Mouse (Mus musculus): ENCODE data around the gene Lpar3. TPM values are rescaled to one million over a fixed set of nuclear protein-coding genes. Genes with fewer than 3 reads are reported as not detected.

The Lpar3 gene
- polyA plus RNA-seq, 1 experiment = not detected

- no peak overlapping the region for H3K4me3 ChIP-seq (replicated peaks)
- H3K4me1 ChIP-seq = no peaks in the 10 kb centered on the region
- peaks cover 19% of the 10 kb centered on the region for H3K27me3 ChIP-seq (replicated peaks)
- TF ChIP-seq FLI1 (IDR thresholded peaks at IDR 0.05; ENCODE audit: low read length) (no peak), GATA1 (IDR thresholded peaks at IDR 0.05; ENCODE audit: borderline replicate concordance, low read length) (no peak)
- no peaks in the 10 kb centered on the region for H3K36me3 ChIP-seq (replicated peaks; ENCODE audit: low read length)
- no peaks in the 10 kb centered on the region for H3K9me3 ChIP-seq
Measured at GRCm38 (mm10) chr3:146268024-146268801, 47.5 kb downstream of the Lpar3 start.

- no peak for TF ChIP-seq GATA1 (IDR thresholded peaks at IDR 0.05; ENCODE audit: borderline replicate concordance, low read length)
- TF ChIP-seq FLI1 (IDR thresholded peaks at IDR 0.05; ENCODE audit: low read length) = no peak
- Histone ChIP-seq H3K4me3 (replicated peaks) (no peak overlapping the region), H3K9me3 (no peaks in the 10 kb centered on the region), H3K27me3 (replicated peaks) (peaks cover 47% of the 10 kb centered on the region), H3K36me3 (replicated peaks; ENCODE audit: low read length) (no peaks in the 10 kb centered on the region), H3K4me1 (0 out of 2 replicates have a peak, but pooled peaks cover 3% of the 10 kb centered on the region)
Measured at GRCm38 (mm10) chr3:146274503-146274902, 53.7 kb downstream of the Lpar3 start.

GRCm38 (mm10) chr3:146275360-146276025 lies 54.7 kb downstream of the Lpar3 start:
- Histone ChIP-seq H3K9me3 (no peaks in the 10 kb centered on the region), H3K4me3 (replicated peaks) (no peak overlapping the region), H3K36me3 (replicated peaks; ENCODE audit: low read length) (no peaks in the 10 kb centered on the region), H3K4me1 (0 out of 2 replicates have a peak, but pooled peaks cover 3% of the 10 kb centered on the region), H3K27me3 (replicated peaks) (peaks cover 47% of the 10 kb centered on the region)
- TF ChIP-seq GATA1 (IDR thresholded peaks at IDR 0.05; ENCODE audit: borderline replicate concordance, low read length) = no peak
- TF ChIP-seq FLI1 (IDR thresholded peaks at IDR 0.05; ENCODE audit: low read length) = no peak

GRCm38 (mm10) chr3:146276026-146276409 lies 55.3 kb downstream of the Lpar3 start:
- 0 out of 2 replicates have a peak, but pooled peaks cover 3% of the 10 kb centered on the region for H3K4me1 ChIP-seq
- H3K9me3 ChIP-seq = no peaks in the 10 kb centered on the region
- H3K4me3 ChIP-seq (replicated peaks) = no peak overlapping the region
- peaks cover 47% of the 10 kb centered on the region for H3K27me3 ChIP-seq (replicated peaks)
- no peaks in the 10 kb centered on the region for H3K36me3 ChIP-seq (replicated peaks; ENCODE audit: low read length)
- TF ChIP-seq GATA1 (IDR thresholded peaks at IDR 0.05; ENCODE audit: borderline replicate concordance, low read length) (no peak), FLI1 (IDR thresholded peaks at IDR 0.05; ENCODE audit: low read length) (no peak)

- peaks cover 47% of the 10 kb centered on the region for H3K27me3 ChIP-seq (replicated peaks)
- no peaks in the 10 kb centered on the region for H3K9me3 ChIP-seq
- TF ChIP-seq FLI1 (IDR thresholded peaks at IDR 0.05; ENCODE audit: low read length) = no peak
- no peak for TF ChIP-seq GATA1 (IDR thresholded peaks at IDR 0.05; ENCODE audit: borderline replicate concordance, low read length)
- H3K4me3 ChIP-seq (replicated peaks) = no peak overlapping the region
- no peaks in the 10 kb centered on the region for H3K36me3 ChIP-seq (replicated peaks; ENCODE audit: low read length)
- 0 out of 2 replicates have a peak, but pooled peaks cover 3% of the 10 kb centered on the region for H3K4me1 ChIP-seq
Measured at GRCm38 (mm10) chr3:146276991-146277390, 56.2 kb downstream of the Lpar3 start.

- no peak for TF ChIP-seq FLI1 (IDR thresholded peaks at IDR 0.05; ENCODE audit: low read length)
- TF ChIP-seq GATA1 (IDR thresholded peaks at IDR 0.05; ENCODE audit: borderline replicate concordance, low read length) = no peak
- Histone ChIP-seq H3K9me3 (no peaks in the 10 kb centered on the region), H3K4me3 (replicated peaks) (no peak overlapping the region), H3K4me1 (0 out of 2 replicates have a peak, but pooled peaks cover 3% of the 10 kb centered on the region), H3K36me3 (replicated peaks; ENCODE audit: low read length) (no peaks in the 10 kb centered on the region), H3K27me3 (replicated peaks) (peaks cover 44% of the 10 kb centered on the region)
Measured at GRCm38 (mm10) chr3:146277456-146277855, 56.7 kb downstream of the Lpar3 start.

GRCm38 (mm10) chr3:146278195-146279140 lies 57.7 kb downstream of the Lpar3 start:
- Histone ChIP-seq H3K36me3 (replicated peaks; ENCODE audit: low read length) (no peaks in the 10 kb centered on the region), H3K4me3 (replicated peaks) (no peak overlapping the region), H3K4me1 (0 out of 2 replicates have a peak, but pooled peaks cover 3% of the 10 kb centered on the region), H3K9me3 (no peaks in the 10 kb centered on the region), H3K27me3 (replicated peaks) (peaks cover 36% of the 10 kb centered on the region)
- TF ChIP-seq GATA1 (IDR thresholded peaks at IDR 0.05; ENCODE audit: borderline replicate concordance, low read length) (no peak), FLI1 (IDR thresholded peaks at IDR 0.05; ENCODE audit: low read length) (no peak)

GRCm38 (mm10) chr3:146283732-146284361 lies 63.1 kb downstream of the Lpar3 start:
- Histone ChIP-seq H3K36me3 (replicated peaks; ENCODE audit: low read length) (no peaks in the 10 kb centered on the region), H3K27me3 (replicated peaks) (peaks cover 6% of the 10 kb centered on the region), H3K9me3 (no peaks in the 10 kb centered on the region), H3K4me3 (replicated peaks) (no peak overlapping the region), H3K4me1 (no peaks in the 10 kb centered on the region)
- no peak for TF ChIP-seq GATA1 (IDR thresholded peaks at IDR 0.05; ENCODE audit: borderline replicate concordance, low read length)
- no peak for TF ChIP-seq FLI1 (IDR thresholded peaks at IDR 0.05; ENCODE audit: low read length)

- no peak for TF ChIP-seq FLI1 (IDR thresholded peaks at IDR 0.05; ENCODE audit: low read length)
- no peak for TF ChIP-seq GATA1 (IDR thresholded peaks at IDR 0.05; ENCODE audit: borderline replicate concordance, low read length)
- Histone ChIP-seq H3K36me3 (replicated peaks; ENCODE audit: low read length) (no peaks in the 10 kb centered on the region), H3K4me3 (replicated peaks) (no peak overlapping the region), H3K27me3 (replicated peaks) (peaks cover 4% of the 10 kb centered on the region), H3K4me1 (no peaks in the 10 kb centered on the region), H3K9me3 (0 out of 2 replicates have a peak, but pooled peaks cover 2% of the 10 kb centered on the region)
Measured at GRCm38 (mm10) chr3:146286118-146286517, 65.4 kb downstream of the Lpar3 start.
